Mouse (Mus musculus) spleen, postnatal 4 days (tissue): Measurements from ENCODE around the gene Zscan21.
"Not testable (repeated sequence)": the region's sequence is repeated elsewhere in the genome, so short reads cannot be mapped to it uniquely, and the experiment has no call there.

ENCODE experiments used
- DNase-seq, 2 experiments: peaks; one replicate each; pipeline ENCODE4 v3.0.0; 2022; ENCODE audit warnings: low spot score in 2 of 2

Gene Zscan21

DNA sequence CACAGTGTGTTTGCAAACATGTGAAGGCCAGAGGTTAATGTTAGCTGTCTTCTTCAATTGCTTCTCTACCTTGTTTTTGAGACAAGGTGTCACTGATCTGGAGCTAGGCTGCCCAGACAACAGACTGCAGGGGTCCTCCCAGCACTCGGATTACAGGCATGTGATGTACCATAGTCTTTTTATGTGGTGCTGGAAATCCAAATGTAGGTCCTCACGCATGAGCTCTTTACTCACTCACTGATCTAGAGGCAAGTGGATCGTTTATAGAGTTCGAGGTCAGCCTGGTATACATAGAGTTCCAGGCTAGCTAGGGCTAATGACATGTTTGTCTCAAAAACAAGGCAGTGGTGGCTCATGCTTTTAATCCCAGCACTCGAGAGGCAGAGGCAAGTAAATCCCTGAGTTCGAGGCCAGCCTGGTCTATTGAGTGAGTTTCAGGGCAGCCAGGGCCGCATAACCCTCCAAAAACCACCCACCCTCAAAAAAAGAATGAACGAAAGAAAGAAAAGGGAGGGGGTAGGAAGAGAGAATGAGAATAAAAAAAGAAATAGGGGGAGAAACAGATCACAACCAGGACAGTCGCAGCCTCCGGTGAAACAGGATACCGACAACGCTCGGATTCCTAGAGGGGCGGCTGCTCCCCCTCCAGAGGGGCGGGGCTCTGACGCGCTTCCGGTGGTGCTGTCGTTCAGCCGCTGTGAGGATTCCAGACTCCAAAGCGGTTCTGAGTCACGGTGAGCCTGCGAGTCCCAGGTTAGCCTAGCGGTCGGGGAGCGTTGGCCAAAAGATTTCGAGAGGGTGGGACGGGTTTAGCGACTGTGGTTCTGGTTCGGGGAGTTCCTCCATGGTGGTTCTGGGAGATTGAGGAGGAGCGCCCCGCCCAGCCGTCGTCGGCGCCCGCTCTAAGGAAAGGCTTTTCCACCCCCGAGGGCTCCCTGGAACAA is at the start of gene Zscan21:
Zscan21 (plus strand) TSS at position 649 of the 944 bp plus-strand sequence.
- DNase-seq = peak; percentile 82 to 90

DNA sequence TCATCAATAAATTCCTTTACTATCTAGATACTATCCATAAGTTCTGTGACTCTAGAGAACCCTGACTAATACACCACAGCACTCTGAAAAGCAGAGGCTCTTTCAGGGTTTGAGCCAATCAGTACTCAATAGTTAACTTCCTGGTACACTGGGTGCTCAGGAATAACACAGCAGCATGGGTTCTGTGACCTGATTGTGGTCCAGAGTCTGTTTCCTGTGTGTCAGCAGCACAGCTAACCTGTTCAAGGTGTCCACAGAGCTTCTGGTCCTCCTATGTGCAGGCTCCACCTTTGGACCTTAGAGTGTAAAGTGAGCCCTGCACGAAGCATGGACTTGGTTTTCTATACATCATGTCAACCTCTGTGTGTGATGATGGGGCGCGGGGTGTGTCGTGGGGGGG is 42.9 kb upstream of the Zscan21 start:
- peak in 1 of 2 experiments; percentile 39 for DNase-seq

DNA sequence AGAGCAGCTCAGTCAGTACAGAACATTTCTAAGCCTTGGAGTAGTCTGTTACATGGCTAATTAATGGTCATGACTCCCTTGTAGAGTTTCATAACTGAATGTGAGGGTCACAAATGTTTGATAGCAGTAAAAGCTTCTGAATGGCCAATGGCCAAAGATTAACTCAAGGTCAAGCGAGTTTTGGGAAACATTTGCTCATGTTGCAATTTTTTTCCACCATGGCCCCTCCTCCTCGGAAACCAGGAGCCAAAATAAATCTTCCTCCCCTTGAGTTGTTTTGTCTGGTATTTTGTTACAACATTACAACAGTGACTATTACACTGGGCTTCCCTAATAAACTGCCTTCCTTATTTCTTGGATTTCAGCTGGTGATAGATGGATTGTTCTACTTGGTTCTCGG is 41.0 kb upstream of the Zscan21 start:
- DNase-seq = no peak

DNA sequence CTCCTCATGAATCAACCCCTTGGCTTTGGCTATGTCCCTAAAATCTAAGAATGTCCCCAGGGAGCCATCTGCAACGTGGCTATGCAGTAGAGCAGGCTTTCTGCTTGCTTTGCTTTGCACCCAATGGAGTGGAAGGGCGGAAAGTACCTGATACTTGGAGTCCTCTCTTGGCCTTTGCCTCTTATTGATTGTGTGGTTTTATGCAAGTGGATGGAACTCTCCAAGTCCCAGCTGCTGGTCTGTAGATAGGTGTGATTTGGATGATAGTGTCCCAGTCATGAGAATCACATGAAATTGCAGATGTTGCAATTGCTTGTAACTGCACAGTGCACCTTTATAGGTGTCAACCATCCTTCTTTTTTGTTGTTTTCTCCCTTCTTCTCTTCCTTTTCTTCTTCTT is 40.6 kb upstream of the Zscan21 start:
- DNase-seq = peak in 1 of 2 experiments; percentile 21

DNA sequence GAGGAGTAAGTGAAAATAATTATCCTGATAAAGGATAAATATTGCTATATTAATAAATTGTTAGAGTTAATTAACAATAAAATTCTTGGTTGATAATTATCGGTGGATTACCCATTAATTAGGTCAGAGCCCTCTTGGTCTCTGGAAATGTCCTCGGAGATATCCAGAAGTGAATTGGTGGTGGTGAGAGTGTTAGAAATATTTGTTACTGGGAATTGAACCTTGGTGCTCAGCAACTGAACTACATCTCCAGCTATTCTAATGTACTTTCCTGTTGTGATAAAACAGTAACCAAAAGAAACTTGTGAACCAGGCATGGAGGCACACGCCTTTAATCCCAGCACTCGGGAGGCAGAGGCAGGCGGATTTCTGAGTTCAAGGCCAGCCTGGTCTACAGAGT is 36.2 kb upstream of the Zscan21 start:
- DNase-seq = no peak

DNA sequence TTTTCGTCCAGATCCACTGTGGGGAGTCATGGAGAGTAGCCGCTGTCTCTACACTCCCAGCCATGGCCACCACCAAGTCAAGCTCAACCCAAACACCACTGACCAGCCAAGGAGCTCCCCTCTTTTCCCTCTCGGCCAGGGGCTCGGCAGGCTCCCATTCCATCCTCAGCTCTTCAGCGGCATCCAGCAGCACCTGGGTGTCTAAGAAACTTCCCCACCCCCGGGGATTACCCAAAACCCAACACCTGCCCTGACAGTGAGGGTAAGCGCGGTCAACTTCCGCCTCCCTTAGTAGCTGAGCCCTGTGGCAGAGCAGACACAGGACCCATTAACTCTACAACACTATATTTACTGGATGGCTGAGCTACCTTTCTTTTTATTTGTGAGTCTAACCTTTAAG is 35.3 kb upstream of the Zscan21 start:
- DNase-seq = peak in 1 of 2 experiments; percentile 57

DNA sequence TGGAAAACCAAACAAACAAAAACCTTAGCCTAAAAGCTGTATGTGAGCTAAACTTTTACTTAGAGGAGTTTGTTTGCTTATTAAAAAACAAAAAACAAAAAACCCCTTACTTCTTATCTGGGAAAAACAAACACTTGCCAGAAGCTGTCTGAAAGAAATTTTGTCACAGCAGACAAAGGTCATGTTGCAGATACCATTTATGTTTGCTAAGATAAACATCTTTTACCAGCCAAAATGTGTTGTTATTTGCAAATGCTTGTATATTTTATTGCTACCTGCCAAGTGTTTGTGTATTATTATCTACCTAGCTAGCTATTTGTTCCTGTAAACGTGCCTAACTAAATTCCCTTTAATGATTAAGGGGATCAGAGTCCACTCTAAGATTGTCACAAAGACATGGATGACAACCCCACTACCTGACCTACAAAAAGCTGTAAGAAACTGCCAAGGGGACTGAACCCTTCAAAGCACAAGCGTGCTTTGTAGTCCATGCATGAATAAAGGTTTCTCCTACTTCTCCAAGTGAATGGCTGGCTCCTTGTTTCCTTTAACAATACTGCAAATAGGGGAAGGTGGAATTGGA is 33.3 kb upstream of the Zscan21 start:
- no peak for DNase-seq

DNA sequence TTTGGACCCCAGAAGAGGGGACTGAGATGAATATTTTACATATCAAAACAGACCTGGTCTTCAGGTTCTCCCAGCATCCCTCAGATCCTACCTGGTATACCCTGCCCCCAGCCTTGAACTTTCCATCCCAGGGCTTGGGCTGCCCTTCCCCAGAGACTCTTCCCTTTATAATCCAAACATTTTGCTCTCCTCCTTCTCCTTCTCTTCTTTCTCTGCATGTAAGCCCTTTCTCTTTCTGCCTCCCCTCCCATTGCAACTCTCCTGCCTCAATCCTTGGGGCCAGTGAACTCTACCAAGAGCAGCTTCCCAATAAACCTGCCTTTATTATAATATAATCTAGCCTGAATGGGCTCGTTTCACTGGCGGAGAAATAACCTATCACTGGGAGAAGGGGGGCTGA is 32.8 kb upstream of the Zscan21 start:
- peak in 1 of 2 experiments; percentile 54 for DNase-seq

DNA sequence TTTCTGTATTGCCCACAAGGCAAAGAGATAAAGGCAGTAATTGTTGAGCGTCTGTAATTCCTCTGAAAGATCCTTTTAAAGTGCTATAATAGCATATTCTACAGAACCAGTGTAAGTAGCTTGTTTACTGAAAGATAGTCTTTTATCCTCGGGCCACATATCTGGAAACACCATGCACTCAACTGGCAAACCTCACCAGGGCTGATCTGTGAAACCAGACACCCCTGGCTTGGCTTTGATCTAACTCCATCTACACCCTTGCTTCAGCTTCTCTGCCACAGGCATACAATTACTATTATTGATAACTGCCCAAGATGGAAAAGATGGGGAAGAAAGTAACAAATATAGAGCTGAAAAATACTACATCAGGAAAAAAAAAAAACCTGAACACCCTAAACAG is 32.2 kb upstream of the Zscan21 start:
- DNase-seq = peak in 1 of 2 experiments; percentile 60

DNA sequence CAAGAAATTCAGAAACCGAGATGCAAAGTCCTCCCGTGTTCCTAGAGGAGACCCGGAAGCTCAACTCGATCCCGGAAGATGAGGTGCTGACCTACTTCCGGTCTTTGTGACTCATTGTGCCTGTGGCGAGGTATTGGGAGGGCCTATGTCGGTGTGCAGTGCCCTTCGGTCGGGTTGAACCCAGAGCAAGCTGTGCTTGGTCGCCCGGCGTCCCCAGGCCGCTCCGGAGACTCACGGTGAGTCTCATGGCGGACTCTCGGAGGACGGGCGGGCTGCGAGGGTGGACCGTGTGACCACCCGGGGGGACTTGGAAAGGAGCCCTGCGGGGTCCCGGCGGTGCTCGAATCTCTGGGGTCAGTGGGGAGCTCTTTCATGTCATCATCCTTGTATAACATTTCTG is 31.7 kb upstream of the Zscan21 start, which contains the start of gene Zkscan1:
Zkscan1 (plus strand) TSS at position 89 of the 400 bp plus-strand sequence.
- peak; percentile 71 to 85 for DNase-seq

DNA sequence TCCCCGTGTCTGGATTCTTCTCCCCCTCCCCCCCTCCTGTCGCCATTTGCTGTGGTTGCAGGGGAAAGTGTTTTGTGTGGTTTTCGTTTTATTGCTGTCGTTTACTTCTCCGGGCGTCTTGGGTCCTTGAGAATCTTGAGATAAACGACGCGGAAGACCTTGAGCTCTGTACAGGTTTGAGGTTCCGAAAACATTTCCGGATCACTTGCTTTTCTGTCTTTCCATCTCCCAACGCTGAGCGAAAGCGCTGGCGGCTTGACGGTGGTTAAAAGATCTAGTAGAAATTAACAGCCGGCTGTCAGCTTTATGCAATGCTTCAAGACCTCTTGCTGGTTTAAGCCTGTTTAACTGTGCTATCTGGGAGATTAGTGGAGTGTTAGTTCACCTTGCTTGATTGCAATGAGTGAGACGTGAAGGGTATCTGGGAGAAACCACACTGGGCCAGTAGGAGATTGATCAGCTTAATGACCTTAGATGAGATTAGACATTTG is 31.2 kb upstream of the Zscan21 start:
- peak in 1 of 2 experiments; percentile 62 for DNase-seq

DNA sequence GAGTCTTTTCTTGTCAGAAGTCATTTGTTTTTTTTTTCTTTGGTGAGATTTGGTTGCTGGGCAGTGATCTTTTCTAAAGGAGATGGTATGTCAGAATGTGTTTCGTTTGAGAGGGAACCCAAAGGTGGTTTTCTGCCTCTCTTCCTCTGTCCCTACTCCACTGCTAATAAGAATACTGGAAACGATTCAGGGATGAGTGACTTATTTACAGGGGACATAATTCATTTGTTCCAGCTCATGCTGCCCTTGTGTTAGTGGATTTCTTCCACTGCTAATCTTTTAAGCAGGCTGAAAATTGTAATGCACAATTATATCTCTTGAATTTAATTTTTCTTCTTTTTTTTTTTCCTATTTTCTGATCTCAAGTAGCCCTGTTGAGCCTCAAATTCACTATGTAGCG is 29.9 kb upstream of the Zscan21 start:
- no peak for DNase-seq

DNA sequence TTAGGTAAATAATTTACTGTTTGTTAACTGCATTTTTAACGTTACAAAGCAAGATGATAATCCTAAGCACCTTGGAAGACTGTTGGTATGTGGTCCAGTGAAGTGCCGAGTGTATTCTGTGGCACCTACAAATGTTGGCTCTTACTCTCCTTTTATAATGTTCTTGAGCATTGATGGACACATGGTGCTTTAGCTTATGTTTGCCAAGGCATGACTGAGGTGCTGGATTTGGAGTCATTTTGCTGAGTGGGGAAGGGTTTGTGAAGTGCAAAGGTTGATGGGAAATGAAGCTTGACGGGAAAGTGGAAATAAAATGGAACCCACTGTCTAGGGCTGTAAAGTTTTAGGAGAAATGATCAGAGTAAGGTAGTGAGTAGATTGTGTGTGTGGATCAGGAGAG is 28.3 kb upstream of the Zscan21 start:
- DNase-seq = no peak

DNA sequence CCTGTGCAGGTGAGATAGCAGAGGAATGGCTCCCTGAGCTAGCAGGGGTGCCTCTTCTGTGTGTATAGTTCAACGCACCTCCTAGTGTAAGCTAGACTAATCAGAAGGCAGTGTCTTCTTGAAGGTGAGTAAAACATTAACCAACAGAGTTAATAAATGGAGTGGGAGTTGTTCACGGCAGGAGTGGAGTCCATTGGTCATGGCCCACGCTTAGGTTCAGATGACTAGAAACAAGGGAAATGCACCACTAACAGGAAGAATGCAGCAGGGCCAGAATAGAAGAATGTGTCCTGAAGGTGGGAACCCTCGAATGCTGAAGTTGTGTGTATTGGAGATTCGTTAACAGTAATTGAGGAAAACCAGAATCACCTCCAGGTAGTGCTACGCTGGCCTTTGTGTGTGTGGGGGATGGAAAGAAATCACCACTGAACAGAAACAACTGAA is 27.6 kb upstream of the Zscan21 start:
- no peak for DNase-seq

DNA sequence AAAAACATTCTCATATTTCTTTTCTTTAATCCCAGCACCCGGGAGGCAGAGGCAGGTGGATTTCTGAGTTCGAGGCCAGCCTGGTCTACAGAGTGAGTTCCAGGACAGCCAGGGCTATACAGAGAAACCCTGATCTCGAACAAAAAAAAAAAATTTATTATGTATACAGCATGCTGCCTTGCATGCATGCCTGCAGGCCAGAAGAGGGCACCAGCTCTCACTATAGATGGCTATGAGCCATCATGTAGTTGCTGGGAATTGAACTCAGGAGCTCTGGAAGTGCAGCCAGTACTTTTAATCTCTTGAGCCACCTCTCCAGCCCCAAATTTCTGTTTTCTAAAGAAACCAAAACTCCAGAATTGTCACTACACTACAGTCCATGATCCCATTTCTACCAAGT is 26.4 kb upstream of the Zscan21 start:
- DNase-seq = no peak

DNA sequence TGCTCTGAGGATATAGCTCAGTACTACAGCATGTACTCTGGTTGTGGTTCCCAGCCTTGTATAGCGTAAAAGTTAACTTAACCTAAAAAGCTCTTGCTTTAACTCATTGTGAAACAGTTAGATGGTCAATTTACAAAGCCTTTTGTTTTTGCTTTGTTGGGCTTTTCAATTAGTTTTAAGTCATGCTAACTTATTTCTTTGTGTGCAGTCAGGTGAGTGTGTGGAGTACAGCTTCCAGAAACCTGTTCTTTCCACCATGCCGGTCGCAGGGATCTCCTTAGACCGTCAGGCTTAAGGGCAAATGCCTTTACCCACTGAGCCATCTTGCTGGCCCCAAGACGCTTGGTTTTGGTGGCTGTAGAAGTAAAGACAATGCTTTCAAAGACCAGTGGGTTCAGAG is 26.0 kb upstream of the Zscan21 start:
- no peak for DNase-seq

DNA sequence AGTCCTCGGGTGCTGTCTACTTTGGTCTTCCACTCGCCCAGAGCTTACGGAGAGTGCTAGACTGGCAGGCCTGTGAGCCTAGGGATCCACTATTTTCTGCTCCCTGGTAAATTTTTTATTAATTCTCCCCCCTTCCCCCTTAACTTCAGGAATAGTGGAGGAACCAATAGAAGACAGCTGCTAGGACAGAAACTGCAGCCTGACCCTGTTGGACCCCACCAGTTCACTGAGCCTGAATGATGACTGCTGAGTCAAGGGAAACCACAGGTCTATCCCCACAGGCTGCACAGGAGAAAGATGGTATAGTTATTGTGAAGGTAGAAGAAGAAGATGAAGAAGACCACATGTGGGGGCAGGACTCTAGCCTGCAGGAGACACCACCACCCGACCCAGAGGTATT is 23.9 kb upstream of the Zscan21 start:
- no peak for DNase-seq

DNA sequence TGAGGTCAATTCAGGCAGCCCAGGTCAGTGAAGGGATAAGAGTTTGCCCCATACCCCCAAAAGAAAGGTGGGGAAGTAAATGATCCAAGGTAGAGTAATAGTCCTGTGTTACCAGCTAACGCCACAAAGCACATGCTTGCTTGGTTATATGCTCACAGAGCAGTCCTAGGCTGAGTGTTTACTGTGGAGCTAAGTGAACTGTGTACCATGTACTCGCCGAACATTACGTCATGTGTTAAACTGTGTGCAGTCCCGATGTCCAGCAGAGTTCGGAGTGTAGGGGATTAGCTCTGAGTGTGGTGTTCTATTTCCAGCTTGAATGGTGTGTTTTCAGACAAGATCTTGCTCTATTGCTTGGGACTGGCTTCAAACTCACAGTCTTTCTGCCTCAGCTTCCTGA is 22.2 kb upstream of the Zscan21 start:
- DNase-seq = no peak

DNA sequence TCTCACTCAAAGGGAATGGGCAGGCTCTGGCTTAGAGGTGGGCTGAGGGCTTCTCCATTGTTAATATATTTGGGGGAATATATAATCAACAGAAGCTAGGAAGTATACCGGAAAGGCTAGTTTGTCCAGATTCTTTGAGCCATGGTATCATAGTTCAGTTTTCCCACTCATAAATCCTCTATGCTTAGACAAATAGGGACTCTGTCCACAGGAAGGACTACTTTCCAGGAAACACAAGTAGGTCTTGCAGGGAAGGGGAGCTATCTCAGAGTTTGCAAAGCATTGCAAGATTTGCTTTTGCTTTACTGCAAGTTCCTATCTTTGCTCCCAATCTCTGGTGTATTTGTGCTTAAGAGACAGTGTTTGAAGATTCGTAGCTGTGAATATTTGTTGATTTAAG is 11.7 kb upstream of the Zscan21 start:
- DNase-seq = no peak

DNA sequence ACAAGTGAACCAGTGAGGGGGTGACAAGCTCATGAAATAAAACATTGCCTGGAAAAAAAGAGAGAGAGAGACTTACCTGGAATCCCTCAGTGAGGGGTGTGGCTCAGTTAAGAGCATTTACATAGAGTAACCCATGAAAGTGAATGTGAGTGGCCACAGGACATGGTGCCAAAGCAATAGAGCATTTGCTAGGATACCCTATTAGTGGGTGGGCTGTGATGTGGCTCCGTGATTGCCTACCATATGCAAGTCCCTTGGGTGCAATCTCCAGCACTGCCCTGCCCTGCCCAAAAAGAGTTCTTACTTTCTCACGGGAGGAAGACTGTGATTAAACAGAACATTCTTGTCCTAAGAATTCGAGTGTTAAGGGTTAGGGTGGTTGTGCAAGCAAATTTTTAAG is 9.6 kb upstream of the Zscan21 start:
- DNase-seq = no peak

DNA sequence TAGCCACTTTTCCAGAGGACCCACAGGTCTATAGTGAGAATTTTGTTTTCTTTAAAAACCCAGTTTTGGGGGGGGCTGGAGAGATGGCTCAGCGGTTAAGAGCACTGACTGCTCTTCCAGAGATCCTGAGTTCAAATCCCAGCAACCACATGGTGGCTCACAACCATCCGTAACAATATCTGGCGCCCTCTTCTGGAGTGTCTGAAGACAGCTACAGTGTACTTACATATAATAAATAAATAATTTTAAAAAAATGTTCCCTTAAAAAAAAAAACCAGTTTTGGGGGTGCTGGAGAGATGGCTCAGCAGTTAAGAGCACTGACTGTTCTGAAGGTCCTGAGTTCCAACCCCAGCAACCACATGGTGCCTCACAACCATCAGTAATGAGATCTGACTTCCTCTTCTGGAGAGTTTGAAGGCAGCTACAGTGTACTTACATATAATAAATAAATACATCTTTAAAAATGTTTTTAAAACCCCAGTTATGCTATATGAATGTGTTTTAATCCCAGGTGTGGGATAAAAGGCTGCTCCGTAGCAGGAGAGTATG is 6.8 kb upstream of the Zscan21 start:
- DNase-seq = not testable (repeated sequence)

DNA sequence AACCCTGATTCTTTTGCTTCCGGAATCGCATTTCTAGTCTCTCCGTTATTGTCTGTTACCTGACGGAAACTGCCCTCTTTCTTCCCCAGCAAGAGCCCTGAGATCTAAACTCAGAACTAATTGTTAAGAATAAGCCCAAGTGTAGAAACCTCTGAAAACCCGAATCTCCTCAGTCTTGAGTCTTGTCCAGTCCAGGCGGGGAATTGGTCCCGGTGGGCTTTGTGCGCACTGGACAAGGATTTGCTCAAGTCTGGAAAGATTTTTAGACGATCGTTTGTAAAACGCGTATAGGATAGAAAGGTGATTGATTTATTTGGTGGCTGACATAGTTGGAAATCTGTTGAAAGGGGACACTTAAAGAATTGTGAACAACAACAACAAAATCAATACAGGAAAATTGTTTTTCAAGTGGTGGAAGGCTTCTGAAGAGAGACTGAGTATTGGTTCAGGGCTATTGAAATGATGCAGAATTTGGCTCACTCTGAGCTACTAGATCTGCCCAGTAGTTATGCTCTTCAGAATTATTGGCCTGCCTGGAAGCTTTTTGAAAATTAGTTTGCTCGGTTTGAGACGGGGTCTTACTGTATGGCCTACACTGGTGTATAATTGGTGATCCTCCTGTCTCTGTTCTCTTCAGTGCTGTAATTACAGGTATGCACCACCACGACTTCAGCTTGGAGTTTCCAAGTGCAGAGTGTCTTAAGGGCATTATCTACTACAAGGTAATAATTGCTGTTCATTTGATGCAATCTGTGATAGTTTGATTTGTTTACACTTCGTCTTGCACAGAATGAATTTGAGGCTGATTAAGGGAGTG is 704 bp downstream of the Zscan21 start:
- no peak for DNase-seq
